11 mouse cellular contexts compared by ENCODE assay signal in genomic region chr1:163842238-163842637, GRCm38 (mm10).
DNase-seq lines count a peak whose midpoint lies in the region; ATAC-seq and TF ChIP-seq lines count a peak whose summit lies in the region.
"Had no signal": no experiment of that assay in that cellular context is flagged by ENCODE, and none has a peak within 500 bp of the region (broad histone marks: within the 10 kb centered on the region; RNA-seq: fewer than 3 reads in every experiment).

No protein-coding gene starts in this region.

- 62% methylated on average over 2 of the region's 2 CpGs for WGBS in heart, adult 2 months
- WGBS in midbrain, embryonic 11.5 days = 68% methylated on average over 2 of the region's 2 CpGs
- WGBS in midbrain, embryonic 15.5 days = 61% methylated on average over 2 of the region's 2 CpGs

- TF ChIP-seq CTCF in heart, adult 2 months (IDR thresholded peaks at IDR 0.05) = peak; percentile 67

- no peaks in the 10 kb centered on the region for H3K79me2 ChIP-seq in heart, adult 2 months (replicated peaks; ENCODE audit: control insufficient read depth, insufficient read depth, low read length)

- intact Hi-C loops in heart, adult 2 months (cut with DNase I) = loop anchor here (5.0 kb wide), 1 partner anchor 690 kb away; no protein-coding TSS in a partner anchor
- intact Hi-C loops in heart, postnatal 36 days (cut with DNase I) = loop anchor here (2.0 kb wide), 1 partner anchor 691 kb away; no protein-coding TSS in a partner anchor

- H3K27ac ChIP-seq in heart, adult 2 months = no peak overlapping the region
- H3K27ac ChIP-seq in midbrain, embryonic 11.5 days (ENCODE audit: low read depth, low read length) = no peak overlapping the region
- no peak overlapping the region for H3K27ac ChIP-seq in midbrain, embryonic 15.5 days

- no peaks in the 10 kb centered on the region for H3K9me3 ChIP-seq in midbrain, embryonic 11.5 days (ENCODE audit: control insufficient read depth, low read length)
- H3K9me3 ChIP-seq in midbrain, embryonic 15.5 days = no peaks in the 10 kb centered on the region

- no peak for DNase-seq in heart, adult 2 months
- DNase-seq in heart, postnatal 36 days = no peak
- DNase-seq in midbrain, embryonic 11.5 days (ENCODE audit: low spot score, missing footprints) = no peak
- DNase-seq in embryo, embryonic 10.5 days (ENCODE audit: low spot score) = peak; percentile 48
- peak; percentile 40 for DNase-seq in retina, embryonic 14.5 days (ENCODE audit: low spot score)
- DNase-seq in right cerebral cortex, postnatal 14 days = no peak
- DNase-seq in right cerebral cortex, postnatal 25 days = no peak
- DNase-seq: adrenal gland, adult 8-10 months; cerebellum, adult 11-12 months had no signal

- no peak overlapping the region for H3K9ac ChIP-seq in heart, adult 2 months (ENCODE audit: low read depth, low read length)
- H3K9ac ChIP-seq in midbrain, embryonic 11.5 days (ENCODE audit: low read length) = no peak overlapping the region
- H3K9ac ChIP-seq in midbrain, embryonic 15.5 days = no peak overlapping the region

- H3K36me3 ChIP-seq in heart, adult 2 months (ENCODE audit: control insufficient read depth, insufficient read depth, low read length) = no peaks in the 10 kb centered on the region
- H3K36me3 ChIP-seq in midbrain, embryonic 11.5 days (ENCODE audit: control insufficient read depth, insufficient read depth, low read length) = no peaks in the 10 kb centered on the region
- no peaks in the 10 kb centered on the region for H3K36me3 ChIP-seq in midbrain, embryonic 15.5 days (replicated peaks)

- H3K4me1 ChIP-seq in heart, adult 2 months (ENCODE audit: control insufficient read depth, insufficient read depth, low read length) = no peaks in the 10 kb centered on the region
- H3K4me1 ChIP-seq in midbrain, embryonic 11.5 days (ENCODE audit: control insufficient read depth, insufficient read depth, low read length) = no peaks in the 10 kb centered on the region
- no peaks in the 10 kb centered on the region for H3K4me1 ChIP-seq in midbrain, embryonic 15.5 days

- ATAC-seq in midbrain, embryonic 11.5 days (ENCODE audit: low FRiP score) = peak; percentile 30; the same call in 1 of the 2 replicates
- no peak for ATAC-seq in midbrain, embryonic 15.5 days (replicated peaks)
- ATAC-seq: intestine, embryonic 16.5 days had no signal

- H3K27me3 ChIP-seq in heart, adult 2 months (ENCODE audit: control insufficient read depth, insufficient read depth, low read length) = no peaks in the 10 kb centered on the region
- no peaks in the 10 kb centered on the region for H3K27me3 ChIP-seq in midbrain, embryonic 11.5 days (ENCODE audit: control insufficient read depth, insufficient read depth, low read length)
- no peaks in the 10 kb centered on the region for H3K27me3 ChIP-seq in midbrain, embryonic 15.5 days (replicated peaks)

- TF ChIP-seq EP300 in heart, adult 2 months (IDR thresholded peaks at IDR 0.05; ENCODE audit: insufficient read depth, low read depth, low read length) = no peak

- TF ChIP-seq POLR2A in heart, adult 2 months (IDR thresholded peaks at IDR 0.05; ENCODE audit: insufficient read depth, low read depth, low read length) = no peak

- no peak overlapping the region for H3K4me3 ChIP-seq in heart, adult 2 months
- no peak overlapping the region for H3K4me3 ChIP-seq in midbrain, embryonic 11.5 days (ENCODE audit: low read depth, low read length)
- no peak overlapping the region for H3K4me3 ChIP-seq in midbrain, embryonic 15.5 days

- H3K4me2 ChIP-seq in midbrain, embryonic 11.5 days = no peak overlapping the region
- H3K4me2 ChIP-seq in midbrain, embryonic 15.5 days = no peak overlapping the region

Comparison
In these comparisons a context has a peak if more than half of its experiments do, and no peak if none do; other contexts are left out.
1. DNase-seq: peak in embryo, embryonic 10.5 days (single experiment) and retina, embryonic 14.5 days (single experiment); none in heart, adult 2 months (0 of 2), heart, postnatal 36 days (0 of 2), midbrain, embryonic 11.5 days (single experiment), right cerebral cortex, postnatal 14 days (single experiment) and right cerebral cortex, postnatal 25 days (single experiment).